Mouse (Mus musculus): ENCODE data around the gene Nob1. TPM values are rescaled to one million over a fixed set of nuclear protein-coding genes. Genes with fewer than 3 reads are reported as not detected.

Gene Nob1
- polyA plus RNA-seq, 1 experiment from 2014 or later: 102 TPM

- no peak overlapping the region for H3K4me3 ChIP-seq (replicated peaks)
- 52% methylated on average over 5 of the region's 5 CpGs for WGBS
Observed at GRCm38 (mm10) chr8:107386171-107386570, 38.7 kb downstream of the Nob1 start.

GRCm38 (mm10) chr8:107385063-107385462 lies 39.8 kb downstream of the Nob1 start:
- Histone ChIP-seq H3K4me1 (replicated peaks) (peaks cover 11% of the 10 kb centered on the region), H3K4me3 (replicated peaks) (no peak overlapping the region), H3K27me3 (0 out of 2 replicates have a peak, but pooled peaks cover 4% of the 10 kb centered on the region), H3K36me3 (peaks cover 9% of the 10 kb centered on the region), H3K4me2 (no peak overlapping the region), H3K9me3 (no peaks in the 10 kb centered on the region), H3K9ac (replicated peaks) (no peak overlapping the region), H3K27ac (no peak overlapping the region)
- ATAC-seq (ENCODE audit: insufficient number of reproducible peaks, insufficient read depth, low FRiP score, low TSS enrichment, low read depth): no peak
- WGBS: 86% methylated on average over 2 of the region's 2 CpGs

More at GRCm38 (mm10) chr8:107386171-107386570, 38.7 kb downstream of the Nob1 start:
- Histone ChIP-seq H3K9ac (replicated peaks) (no peak overlapping the region), H3K27me3 (0 out of 2 replicates have a peak, but pooled peaks cover 4% of the 10 kb centered on the region), H3K4me1 (replicated peaks) (peaks cover 11% of the 10 kb centered on the region), H3K9me3 (no peaks in the 10 kb centered on the region), H3K36me3 (no peaks in the 10 kb centered on the region), H3K4me2 (no peak overlapping the region), H3K27ac (no peak overlapping the region)
- no peak for ATAC-seq (ENCODE audit: insufficient number of reproducible peaks, insufficient read depth, low FRiP score, low TSS enrichment, low read depth)

GRCm38 (mm10) chr8:107384651-107385050 lies 40.2 kb downstream of the Nob1 start:
- ATAC-seq (ENCODE audit: insufficient number of reproducible peaks, insufficient read depth, low FRiP score, low TSS enrichment, low read depth): no peak
- H3K4me3 ChIP-seq (replicated peaks): no peak overlapping the region
- WGBS: 61% methylated on average over 5 of the region's 5 CpGs

GRCm38 (mm10) chr8:107382898-107383297 lies 42.0 kb downstream of the Nob1 start:
- H3K9me3 ChIP-seq: no peaks in the 10 kb centered on the region
- H3K4me2 ChIP-seq: no peak overlapping the region
- no peak overlapping the region for H3K9ac ChIP-seq (replicated peaks)
- no peak overlapping the region for H3K4me3 ChIP-seq (replicated peaks)
- no peak overlapping the region for H3K27ac ChIP-seq
- no peaks in the 10 kb centered on the region for H3K4me1 ChIP-seq (replicated peaks)
- peaks cover 28% of the 10 kb centered on the region for H3K36me3 ChIP-seq
- 0 out of 2 replicates have a peak, but pooled peaks cover 4% of the 10 kb centered on the region for H3K27me3 ChIP-seq
- 81% methylated on average over 4 of the region's 4 CpGs for WGBS
- ATAC-seq (ENCODE audit: insufficient number of reproducible peaks, insufficient read depth, low FRiP score, low TSS enrichment, low read depth): no peak

More at GRCm38 (mm10) chr8:107384651-107385050, 40.2 kb downstream of the Nob1 start:
- Histone ChIP-seq H3K4me1 (replicated peaks) (peaks cover 10% of the 10 kb centered on the region), H3K27ac (no peak overlapping the region), H3K9me3 (no peaks in the 10 kb centered on the region), H3K27me3 (0 out of 2 replicates have a peak, but pooled peaks cover 4% of the 10 kb centered on the region), H3K9ac (replicated peaks) (no peak overlapping the region), H3K4me2 (no peak overlapping the region), H3K36me3 (peaks cover 12% of the 10 kb centered on the region)

- Histone ChIP-seq H3K9ac (replicated peaks) (no peak overlapping the region), H3K4me1 (replicated peaks) (no peaks in the 10 kb centered on the region), H3K4me3 (replicated peaks) (no peak overlapping the region), H3K36me3 (peaks cover 30% of the 10 kb centered on the region), H3K9me3 (no peaks in the 10 kb centered on the region), H3K27ac (no peak overlapping the region), H3K27me3 (0 out of 2 replicates have a peak, but pooled peaks cover 4% of the 10 kb centered on the region), H3K4me2 (no peak overlapping the region)
- 93% methylated on average over 4 of the region's 4 CpGs for WGBS
- ATAC-seq (ENCODE audit: insufficient number of reproducible peaks, insufficient read depth, low FRiP score, low TSS enrichment, low read depth): no peak
Observed at GRCm38 (mm10) chr8:107381666-107382065, 43.2 kb downstream of the Nob1 start.

- Histone ChIP-seq H3K4me3 (replicated peaks) (no peak overlapping the region), H3K27ac (no peak overlapping the region), H3K27me3 (0 out of 2 replicates have a peak, but pooled peaks cover 4% of the 10 kb centered on the region), H3K4me2 (no peak overlapping the region), H3K9me3 (no peaks in the 10 kb centered on the region), H3K9ac (replicated peaks) (no peak overlapping the region), H3K4me1 (replicated peaks) (no peaks in the 10 kb centered on the region), H3K36me3 (peaks cover 35% of the 10 kb centered on the region)
- 95% methylated on average over 8 of the region's 8 CpGs for WGBS
- no peak for ATAC-seq (ENCODE audit: insufficient number of reproducible peaks, insufficient read depth, low FRiP score, low TSS enrichment, low read depth)
Observed at GRCm38 (mm10) chr8:107380734-107381133, 44.1 kb downstream of the Nob1 start.

GRCm38 (mm10) chr8:107377346-107377745 lies 47.5 kb downstream of the Nob1 start:
- H3K9me3 ChIP-seq: no peaks in the 10 kb centered on the region
- no peak overlapping the region for H3K27ac ChIP-seq
- 95% methylated on average over 3 of the region's 3 CpGs for WGBS
- no peaks in the 10 kb centered on the region for H3K27me3 ChIP-seq
- no peak overlapping the region for H3K4me3 ChIP-seq (replicated peaks)
- no peak overlapping the region for H3K4me2 ChIP-seq
- peaks cover 51% of the 10 kb centered on the region for H3K36me3 ChIP-seq
- H3K9ac ChIP-seq (replicated peaks): no peak overlapping the region
- no peak for ATAC-seq (ENCODE audit: insufficient number of reproducible peaks, insufficient read depth, low FRiP score, low TSS enrichment, low read depth)
- no peaks in the 10 kb centered on the region for H3K4me1 ChIP-seq (replicated peaks)

GRCm38 (mm10) chr8:107370311-107370710 lies 54.5 kb downstream of the Nob1 start:
- H3K27me3 ChIP-seq: no peaks in the 10 kb centered on the region
- ATAC-seq (ENCODE audit: insufficient number of reproducible peaks, insufficient read depth, low FRiP score, low TSS enrichment, low read depth): no peak
- H3K9ac ChIP-seq (replicated peaks): no peak overlapping the region
- no peak overlapping the region for H3K27ac ChIP-seq
- H3K9me3 ChIP-seq: no peaks in the 10 kb centered on the region
- 81% methylated on average over 4 of the region's 4 CpGs for WGBS
- H3K4me3 ChIP-seq (replicated peaks): no peak overlapping the region
- H3K36me3 ChIP-seq: peaks cover 78% of the 10 kb centered on the region
- no peak overlapping the region for H3K4me2 ChIP-seq
- no peaks in the 10 kb centered on the region for H3K4me1 ChIP-seq (replicated peaks)

Other genes with a start within 250 kb of the Nob1 start
- 18.5 and 21.7 TPM in 2 replicates for gene Nfat5, start 131.6 kb downstream of the Nob1 start, polyA plus RNA-seq (2016; fragmentation: Nextera tagmentation; extraction: Ambion mirVana)
- gene Nqo1, start 21.8 kb downstream of the Nob1 start, polyA plus RNA-seq (2016; fragmentation: Nextera tagmentation; extraction: Ambion mirVana): 16.7 and 19.6 TPM in 2 replicates
- gene Wwp2, start 11.3 kb upstream of the Nob1 start, polyA plus RNA-seq (2016; fragmentation: Nextera tagmentation; extraction: Ambion mirVana): 277 and 286 TPM in 2 replicates
- gene Psmd7, start 163.4 kb upstream of the Nob1 start, polyA plus RNA-seq (2016; fragmentation: Nextera tagmentation; extraction: Ambion mirVana): 382 and 395 TPM in 2 replicates